Mouse (Mus musculus) stomach, postnatal 0 days (tissue): ENCODE measurements around the gene Akap5.

ENCODE experiments used
- CTCF ChIP-seq: IDR thresholded peaks from 2 replicates; pipeline ENCODE4 v1.5.1; 2016; ENCODE audit warnings: antibody characterized with exemption, low read depth, mild to moderate bottlenecking, moderate library complexity
- EP300 ChIP-seq: optimal IDR thresholded peaks from 2 replicates; pipeline ENCODE3; 2016; ENCODE audit warnings: antibody characterized with exemption

DNA sequence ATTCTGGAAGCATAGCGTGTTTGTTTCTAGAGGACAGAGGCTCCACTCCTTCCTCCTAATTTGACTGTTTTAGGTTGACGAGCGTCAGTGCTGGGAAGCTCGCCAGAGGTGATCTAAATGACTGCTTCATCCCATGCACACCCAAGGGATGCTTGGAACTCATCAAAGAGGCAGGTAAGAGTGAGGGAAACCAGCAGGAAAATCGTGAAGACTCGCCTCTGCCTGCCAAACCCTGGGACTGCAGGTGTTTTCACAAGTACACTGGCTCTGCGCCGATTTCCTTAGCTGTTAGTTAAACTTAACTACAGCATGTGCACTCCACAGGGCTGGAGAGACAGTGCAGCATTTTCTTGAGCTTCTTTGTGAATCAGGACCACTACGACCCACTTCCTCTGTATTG lies 44.1 kb upstream of the Akap5 start:
- TF ChIP-seq CTCF (no peak), EP300 (no peak)
